8 mouse cellular contexts compared by ENCODE assay signal in genomic region chr16:94931343-94932301, GRCm38 (mm10).
DNase-seq lines count a peak whose midpoint lies in the region; ATAC-seq lines count a peak whose summit lies in the region.

No protein-coding gene starts in this region.

- no peaks in the 10 kb centered on the region for H3K9me3 ChIP-seq in heart, embryonic 11.5 days (replicated peaks; ENCODE audit: control insufficient read depth, low read length)
- H3K9me3 ChIP-seq in heart, embryonic 15.5 days (replicated peaks) = no peaks in the 10 kb centered on the region

- intact Hi-C loops in left cerebral cortex, postnatal 14 days (cut with DNase I) = loop anchor here (5.0 kb wide), 1 partner anchor 49 kb away; no protein-coding TSS in a partner anchor

- ATAC-seq in heart, embryonic 11.5 days (replicated peaks; ENCODE audit: insufficient number of reproducible peaks, low FRiP score, low TSS enrichment) = no peak
- ATAC-seq in heart, embryonic 15.5 days (replicated peaks; ENCODE audit: insufficient number of reproducible peaks, insufficient read depth, low FRiP score, low read depth) = no peak
- no peak for ATAC-seq in monocyte, adult 5-6 weeks (replicated peaks; ENCODE audit: insufficient number of reproducible peaks, low FRiP score, low TSS enrichment, poor library complexity, severe bottlenecking)

- no peak overlapping the region for H3K27ac ChIP-seq in heart, embryonic 11.5 days (ENCODE audit: low read depth, low read length)
- no peak overlapping the region for H3K27ac ChIP-seq in heart, embryonic 15.5 days

- H3K4me2 ChIP-seq in heart, embryonic 11.5 days = peak overlapping the region; percentile 38
- H3K4me2 ChIP-seq in heart, embryonic 15.5 days = peak overlapping the region; percentile 44

- 0 out of 2 replicates have a peak, but pooled peaks cover 2% of the 10 kb centered on the region for H3K27me3 ChIP-seq in heart, embryonic 11.5 days (ENCODE audit: control insufficient read depth, insufficient read depth, low read length)
- 0 out of 2 replicates have a peak, but pooled peaks cover 7% of the 10 kb centered on the region for H3K27me3 ChIP-seq in heart, embryonic 15.5 days

- H3K4me1 ChIP-seq in heart, embryonic 11.5 days (ENCODE audit: control insufficient read depth, insufficient read depth, low read length) = no peaks in the 10 kb centered on the region
- peaks cover 3% of the 10 kb centered on the region; the same call in 1 of the 2 replicates for H3K4me1 ChIP-seq in heart, embryonic 15.5 days (replicated peaks)

- no peak overlapping the region for H3K9ac ChIP-seq in heart, embryonic 11.5 days (ENCODE audit: low read depth, low read length)
- no peak overlapping the region for H3K9ac ChIP-seq in heart, embryonic 15.5 days

- H3K4me3 ChIP-seq in heart, embryonic 11.5 days (ENCODE audit: low read depth, low read length) = no peak overlapping the region
- no peak overlapping the region for H3K4me3 ChIP-seq in heart, embryonic 15.5 days

- no peaks in the 10 kb centered on the region for H3K36me3 ChIP-seq in heart, embryonic 11.5 days (ENCODE audit: control insufficient read depth, insufficient read depth, low read length)
- H3K36me3 ChIP-seq in heart, embryonic 15.5 days = no peaks in the 10 kb centered on the region

- 4% methylated on average over 21 of the region's 21 CpGs for WGBS in heart, embryonic 11.5 days (ENCODE audit: insufficient replicate concordance)
- WGBS in heart, embryonic 15.5 days = 6% methylated on average over 21 of the region's 21 CpGs

- DNase-seq in heart, adult 9 months (ENCODE audit: low spot score in 2 of 2) = no peak
- DNase-seq in cerebellum, postnatal 25 days = peak; percentile 87
- DNase-seq in left cerebral cortex, postnatal 14 days (ENCODE audit: low spot score in 2 of 2) = peak; percentile 64 to 83
- DNase-seq in right cerebral cortex, postnatal 14 days = peak; percentile 48
- no peak for DNase-seq in T-cell, adult 2 months (ENCODE audit: low spot score)

Comparison
In these comparisons a context has a peak if more than half of its experiments do, and no peak if none do; other contexts are left out.
1. DNase-seq: peak in cerebellum, postnatal 25 days (2 of 2), left cerebral cortex, postnatal 14 days (2 of 2) and right cerebral cortex, postnatal 14 days (single experiment); none in heart, adult 9 months (0 of 2) and T-cell, adult 2 months (single experiment).